Mouse (Mus musculus) MEL (cell line): ENCODE measurements at regions not wholly inside any gene's neighbourhood (a gene's known extent, or its start where the extent isn't known, plus 50 kb on each side); places are given as distances from the start of the nearest gene placed in this dataset.

Experiments
- DNase-seq: peaks from one replicate; pipeline ENCODE4 v3.0.0; 2011; ENCODE audit warnings: low read depth, low spot score
- H3K27ac ChIP-seq: 2 replicates; pipeline ENCODE4 v1.5.1; 2012; ENCODE audit warnings: low read depth, mild to moderate bottlenecking, control low read depth, low read length, moderate library complexity; ENCODE audit not compliant: control insufficient read depth
- H3K27me3 ChIP-seq, 2 experiments: fragments of 150-350 bp in 1 of 2; sonication (generic) in 1 of 2; 2 replicates each; pipeline ENCODE4 v1.6.1; 2012; ENCODE audit warnings: low read length in 2 of 2, mild to moderate bottlenecking in 2 of 2, improper control_type of control experiment in 1 of 2, moderate library complexity in 1 of 2; ENCODE audit not compliant: insufficient read depth in 2 of 2, control insufficient read depth in 1 of 2
- H3K36me3 ChIP-seq, 2 experiments: 2 replicates each; pipeline ENCODE4 v1.6.1; 2012 to 2014; ENCODE audit warnings: low read length in 2 of 2, improper control_type of control experiment in 1 of 2, inconsistent platforms in 1 of 2, mild to moderate bottlenecking in 1 of 2; ENCODE audit not compliant: insufficient read depth in 2 of 2, control insufficient read depth in 1 of 2
- H3K4me1 ChIP-seq, 2 experiments: fragments of 150-350 bp in 1 of 2; sonication (generic) in 1 of 2; 2 replicates each; pipeline ENCODE4 v1.6.1; 2012; ENCODE audit warnings: low read length in 2 of 2, improper control_type of control experiment in 1 of 2, mild to moderate bottlenecking in 1 of 2; ENCODE audit not compliant: insufficient read depth in 2 of 2, control insufficient read depth in 1 of 2
- H3K4me3 ChIP-seq, 2 experiments: fragments of 150-350 bp in 1 of 2; sonication (generic) in 1 of 2; 2 replicates each; pipeline ENCODE4 v1.5.1; 2012; ENCODE audit warnings: low read depth in 2 of 2, low read length in 2 of 2, mild to moderate bottlenecking in 2 of 2, moderate library complexity in 2 of 2, control low read depth in 1 of 2, improper control_type of control experiment in 1 of 2; ENCODE audit not compliant: control insufficient read depth in 1 of 2, insufficient read depth in 1 of 2
- H3K79me2 ChIP-seq: 2 replicates; pipeline ENCODE4 v1.6.1; 2012; ENCODE audit warnings: mild to moderate bottlenecking, low read length, moderate library complexity; ENCODE audit not compliant: control insufficient read depth, poor library complexity, insufficient read depth
- H3K9ac ChIP-seq: 2 replicates; pipeline ENCODE4 v1.6.1; 2012; ENCODE audit warnings: low read depth, mild to moderate bottlenecking, control low read depth, low read length, moderate library complexity; ENCODE audit not compliant: control insufficient read depth, poor library complexity, severe bottlenecking
- H3K9me3 ChIP-seq: fragments of 150-350 bp; sonication (generic); replicated peaks from 2 replicates; pipeline ENCODE4 v1.6.1; 2012; ENCODE audit warnings: mild to moderate bottlenecking, low read length, improper control_type of control experiment, moderate library complexity; ENCODE audit not compliant: insufficient read depth
- BHLHE40 ChIP-seq: IDR thresholded peaks from 2 replicates; pipeline ENCODE4 v1.6.1; 2012; ENCODE audit warnings: low read depth, mild to moderate bottlenecking, inconsistent platforms, low read length, improper control_type of control experiment, borderline replicate concordance
- CHD1 ChIP-seq: IDR thresholded peaks from 2 replicates; pipeline ENCODE4 v1.6.1; 2012; ENCODE audit warnings: low read depth, mild to moderate bottlenecking, inconsistent platforms, low read length, improper control_type of control experiment
- CTCF ChIP-seq, 3 experiments: IDR thresholded peaks in 2 of 3; conservative IDR thresholded peaks in 1 of 3; 2 replicates each; pipeline ENCODE4 v1.5.1; 2011 to 2012; ENCODE audit warnings: low read length in 3 of 3, low read depth in 2 of 3, mild to moderate bottlenecking in 2 of 3, improper control_type of control experiment in 1 of 3, inconsistent platforms in 1 of 3, mixed read lengths in 1 of 3, moderate library complexity in 1 of 3; ENCODE audit not compliant: control insufficient read depth in 1 of 3, insufficient read depth in 1 of 3, poor library complexity in 1 of 3, severe bottlenecking in 1 of 3
- E2F4 ChIP-seq: IDR thresholded peaks from 2 replicates; pipeline ENCODE4 v1.6.1; 2011; ENCODE audit warnings: low read depth, low read length, improper control_type of control experiment, borderline replicate concordance
- HCFC1 ChIP-seq: IDR thresholded peaks from 2 replicates; pipeline ENCODE4 v1.6.1; 2012; ENCODE audit warnings: low read depth, mild to moderate bottlenecking, inconsistent platforms, low read length, improper control_type of control experiment, moderate library complexity
- JUND ChIP-seq: IDR thresholded peaks from 2 replicates; pipeline ENCODE4 v1.6.1; 2011; ENCODE audit warnings: low read depth, mild to moderate bottlenecking, improper control_type of control experiment, low read length
- MAZ ChIP-seq: IDR thresholded peaks from 2 replicates; pipeline ENCODE4 v1.6.1; 2012; ENCODE audit warnings: low read depth, mild to moderate bottlenecking, inconsistent platforms, low read length, improper control_type of control experiment
- MEF2A ChIP-seq: IDR thresholded peaks from 2 replicates; pipeline ENCODE4 v1.6.1; 2014; ENCODE audit warnings: low read depth, mild to moderate bottlenecking, inconsistent platforms, low read length, improper control_type of control experiment; ENCODE audit not compliant: poor library complexity, insufficient replicate concordance, severe bottlenecking; ENCODE audit errors: extremely low read depth
- MXI1 ChIP-seq: IDR thresholded peaks from 2 replicates; pipeline ENCODE4 v1.6.1; 2011; ENCODE audit warnings: mild to moderate bottlenecking, low read depth, low read length, improper control_type of control experiment
- MYC ChIP-seq: IDR thresholded peaks from 2 replicates; pipeline ENCODE4 v1.6.1; 2011; ENCODE audit warnings: low read depth, mild to moderate bottlenecking, low read length, improper control_type of control experiment, moderate library complexity
- NELFE ChIP-seq: IDR thresholded peaks from 2 replicates; pipeline ENCODE4 v1.6.1; 2011; ENCODE audit warnings: low read depth, low read length, improper control_type of control experiment
- NRF1 ChIP-seq: IDR thresholded peaks from 2 replicates; pipeline ENCODE4 v1.6.1; 2014; ENCODE audit warnings: low read depth, mild to moderate bottlenecking, inconsistent platforms, low read length, improper control_type of control experiment, moderate library complexity; ENCODE audit not compliant: poor library complexity, insufficient read depth, severe bottlenecking
- POLR2A ChIP-seq, 2 experiments: IDR thresholded peaks; 2 replicates each; pipeline ENCODE4 v1.6.1; 2011 to 2012; ENCODE audit warnings: low read length in 2 of 2, mild to moderate bottlenecking in 2 of 2, control low read depth in 1 of 2, improper control_type of control experiment in 1 of 2, low read depth in 1 of 2, moderate library complexity in 1 of 2; ENCODE audit not compliant: control insufficient read depth in 1 of 2, insufficient read depth in 1 of 2, poor library complexity in 1 of 2
- POLR2AphosphoS5 ChIP-seq: IDR thresholded peaks from 2 replicates; pipeline ENCODE4 v1.6.1; 2012; ENCODE audit warnings: low read depth, borderline replicate concordance, mild to moderate bottlenecking, inconsistent platforms, low read length, moderate library complexity, mixed read lengths
- RCOR1 ChIP-seq: IDR thresholded peaks from 2 replicates; pipeline ENCODE4 v1.6.1; 2012; ENCODE audit warnings: low read depth, mild to moderate bottlenecking, inconsistent platforms, low read length, improper control_type of control experiment
- SMC3 ChIP-seq: IDR thresholded peaks from 2 replicates; pipeline ENCODE4 v1.6.1; 2011; ENCODE audit warnings: low read depth, low read length, improper control_type of control experiment
- TAL1 ChIP-seq: IDR thresholded peaks from 2 replicates; pipeline ENCODE4 v1.6.1; 2012; ENCODE audit warnings: mild to moderate bottlenecking, inconsistent platforms, low read length, moderate library complexity, mixed read lengths
- TBP ChIP-seq: IDR thresholded peaks from 2 replicates; pipeline ENCODE4 v1.8.0; 2011; ENCODE audit warnings: low read depth, low read length, improper control_type of control experiment
- TCF12 ChIP-seq: IDR thresholded peaks from 2 replicates; pipeline ENCODE4 v1.6.1; 2014; ENCODE audit warnings: low read depth, mild to moderate bottlenecking, inconsistent platforms, low read length, improper control_type of control experiment, moderate library complexity
- UBTF ChIP-seq: IDR thresholded peaks from 2 replicates; pipeline ENCODE4 v1.6.1; 2012; ENCODE audit warnings: low read depth, mild to moderate bottlenecking, inconsistent platforms, low read length, improper control_type of control experiment, moderate library complexity, borderline replicate concordance; ENCODE audit not compliant: insufficient read depth
- USF1 ChIP-seq: IDR thresholded peaks from 2 replicates; pipeline ENCODE4 v1.6.1; 2014; ENCODE audit warnings: low read depth, mild to moderate bottlenecking, inconsistent platforms, low read length, improper control_type of control experiment, moderate library complexity
- USF2 ChIP-seq, 2 experiments: IDR thresholded peaks; 2 replicates each; pipeline ENCODE4 v1.6.1; 2011 to 2012; ENCODE audit warnings: improper control_type of control experiment in 2 of 2, low read length in 2 of 2, borderline replicate concordance in 1 of 2, inconsistent platforms in 1 of 2, low read depth in 1 of 2, mild to moderate bottlenecking in 1 of 2; ENCODE audit not compliant: insufficient read depth in 1 of 2
- ZC3H11A ChIP-seq: IDR thresholded peaks from 2 replicates; pipeline ENCODE4 v1.6.1; 2012; ENCODE audit warnings: low read depth, mild to moderate bottlenecking, inconsistent platforms, low read length, improper control_type of control experiment
- ZKSCAN1 ChIP-seq: IDR thresholded peaks from 2 replicates; pipeline ENCODE4 v1.6.1; 2012; ENCODE audit warnings: low read depth, mild to moderate bottlenecking, inconsistent platforms, low read length, improper control_type of control experiment, moderate library complexity
- ZMIZ1 ChIP-seq: IDR thresholded peaks from 2 replicates; pipeline ENCODE4 v1.6.1; 2012; ENCODE audit warnings: low read depth, mild to moderate bottlenecking, inconsistent platforms, low read length, improper control_type of control experiment, moderate library complexity
- ZNF384 ChIP-seq: IDR thresholded peaks from 2 replicates; pipeline ENCODE4 v1.6.1; 2012; ENCODE audit warnings: low read depth, mild to moderate bottlenecking, inconsistent platforms, low read length, improper control_type of control experiment

- Histone ChIP-seq H3K27ac (no peak overlapping the region), H3K9me3 (no peaks in the 10 kb centered on the region), H3K79me2 (no peaks in the 10 kb centered on the region), H3K4me1 (no peaks in the 10 kb centered on the region), H3K27me3 (peaks cover 0 to 4% of the 10 kb centered on the region in 2 experiments; a peak in 1 of 4 replicates), H3K36me3 (no peaks in the 10 kb centered on the region), H3K4me3 (no peak overlapping the region), H3K9ac (no peak overlapping the region)
- DNase-seq = no peak
- TF ChIP-seq UBTF = no peak
- no peak for TF ChIP-seq MAZ
- no peak for TF ChIP-seq MYC
- TF ChIP-seq NELFE = no peak
- TF ChIP-seq JUND = no peak
- TF ChIP-seq RCOR1 = no peak
- no peak for TF ChIP-seq MXI1
- no peak for TF ChIP-seq ZC3H11A
- TF ChIP-seq BHLHE40 = no peak
- no peak for TF ChIP-seq TCF12
- TF ChIP-seq E2F4 = no peak
- no peak for TF ChIP-seq POLR2A (IDR thresholded peaks at IDR 0.05; ENCODE audit: control insufficient read depth in 1 of 2, insufficient read depth in 1 of 2, low read depth in 1 of 2, low read length in 2 of 2, poor library complexity in 1 of 2)
These were observed 98.7 kb upstream of the Arhgap21 start for GRCm38 (mm10) chr2:21067292-21067850.

- no peak for DNase-seq
- H3K79me2 ChIP-seq = no peaks in the 10 kb centered on the region
- no peak overlapping the region for H3K9ac ChIP-seq
- no peaks in the 10 kb centered on the region; a peak in 1 of 4 replicates for H3K36me3 ChIP-seq
- no peak overlapping the region for H3K27ac ChIP-seq
- H3K4me3 ChIP-seq = no peak overlapping the region
- H3K9me3 ChIP-seq = no peaks in the 10 kb centered on the region
- no peaks in the 10 kb centered on the region; a peak in 2 of 4 replicates for H3K27me3 ChIP-seq
- H3K4me1 ChIP-seq = peaks cover 0 to 3% of the 10 kb centered on the region in 2 experiments; a peak in 2 of 4 replicates
- TF ChIP-seq TAL1 = no peak
- no peak for TF ChIP-seq POLR2AphosphoS5
- no peak for TF ChIP-seq HCFC1
- TF ChIP-seq MEF2A = no peak
- TF ChIP-seq TBP = no peak
- no peak for TF ChIP-seq ZMIZ1
- no peak for TF ChIP-seq SMC3
- TF ChIP-seq NRF1 = no peak
- TF ChIP-seq BHLHE40 = no peak
- TF ChIP-seq MAZ = no peak
- TF ChIP-seq USF1 = no peak
- TF ChIP-seq USF2 (IDR thresholded peaks at IDR 0.05; ENCODE audit: borderline replicate concordance in 1 of 2, insufficient read depth in 1 of 2, low read depth in 1 of 2, low read length in 2 of 2) = no peak
- no peak for TF ChIP-seq ZNF384
- no peak for TF ChIP-seq CHD1
- TF ChIP-seq CTCF (IDR thresholded peaks at IDR 0.05 in 2 of 3, conservative IDR thresholded peaks at IDR 0.05 in 1 of 3; ENCODE audit: control insufficient read depth in 1 of 3, insufficient read depth in 1 of 3, low read depth in 2 of 3, low read length in 3 of 3, poor library complexity in 1 of 3, severe bottlenecking in 1 of 3) = no peak
- no peak for TF ChIP-seq UBTF
- no peak for TF ChIP-seq NELFE
- no peak for TF ChIP-seq POLR2A (IDR thresholded peaks at IDR 0.05; ENCODE audit: control insufficient read depth in 1 of 2, insufficient read depth in 1 of 2, low read depth in 1 of 2, low read length in 2 of 2, poor library complexity in 1 of 2)
- TF ChIP-seq ZKSCAN1 = no peak
These were observed 91.6 kb upstream of the Arhgap21 start for GRCm38 (mm10) chr2:21060347-21060650.
